Mouse (Mus musculus) monocyte, adult 5-6 weeks (primary cell): ENCODE data around the gene Caskin1. TPM values are rescaled to one million over a fixed set of nuclear protein-coding genes. Genes with fewer than 3 reads are reported as not detected.

Source experiments
- ATAC-seq: fragments of 153-309, 156-312 bp; replicated peaks from 2 replicates; pipeline ENCODE4 v1.8.0; 2017; ENCODE audit warnings: mild to moderate bottlenecking; ENCODE audit not compliant: low TSS enrichment, insufficient number of reproducible peaks, severe bottlenecking, poor library complexity, low FRiP score
- total RNA-seq: library from RNA; stranded (forward); fragments of 200-1000, 200-491, 200-594 nt; gene quantifications from 3 replicates; pipeline ENCODE4 v1.2.3, GENCODE M21; 2017

Gene Caskin1
- total RNA-seq, 1 experiment from 2014 or later: not detected

DNA sequence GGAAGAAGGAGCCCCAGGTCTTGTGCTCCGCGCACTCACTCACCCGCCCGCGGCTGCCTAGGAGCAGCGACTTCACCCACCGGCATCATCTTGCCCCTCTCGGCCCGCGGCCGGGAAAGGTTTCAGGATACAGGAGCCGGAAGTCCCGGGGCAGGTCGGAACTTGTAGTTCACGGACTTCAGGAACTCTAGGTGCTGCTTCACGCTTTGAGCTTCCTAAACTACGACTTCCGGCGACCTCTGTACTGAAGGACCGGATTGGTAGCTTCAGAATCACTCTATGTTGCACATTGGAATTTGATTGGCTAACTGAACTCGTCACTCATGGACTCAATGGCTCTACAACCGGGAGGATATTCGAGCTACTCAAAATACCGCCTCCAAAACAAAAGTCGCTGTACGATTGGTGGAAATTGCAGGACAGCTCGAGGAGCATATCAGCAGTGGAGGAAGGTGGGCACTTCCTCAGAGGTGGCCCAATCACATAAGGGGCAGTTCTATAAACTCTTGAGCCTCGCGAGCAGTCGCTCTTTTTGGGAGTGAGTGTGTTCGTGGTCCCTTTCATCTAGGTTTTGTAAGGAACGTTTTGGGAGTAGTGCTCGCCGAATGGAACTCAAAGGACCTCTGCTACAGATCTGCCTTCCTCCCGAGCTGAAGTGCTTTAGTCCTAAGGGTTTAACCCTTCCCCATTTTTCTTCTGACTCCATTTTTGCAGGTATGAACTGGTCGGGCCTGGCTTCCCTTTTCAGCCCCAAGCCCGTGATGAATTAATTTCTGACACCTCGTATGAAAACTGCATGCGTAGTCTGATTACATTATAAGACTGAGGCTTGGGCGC, 39.5 kb downstream of the Caskin1 start, which contains the start of gene Traf7:
Gene Traf7 (minus strand): TSS at position 216 of the 837 bp plus-strand sequence.
- peak; percentile 95 for ATAC-seq

DNA sequence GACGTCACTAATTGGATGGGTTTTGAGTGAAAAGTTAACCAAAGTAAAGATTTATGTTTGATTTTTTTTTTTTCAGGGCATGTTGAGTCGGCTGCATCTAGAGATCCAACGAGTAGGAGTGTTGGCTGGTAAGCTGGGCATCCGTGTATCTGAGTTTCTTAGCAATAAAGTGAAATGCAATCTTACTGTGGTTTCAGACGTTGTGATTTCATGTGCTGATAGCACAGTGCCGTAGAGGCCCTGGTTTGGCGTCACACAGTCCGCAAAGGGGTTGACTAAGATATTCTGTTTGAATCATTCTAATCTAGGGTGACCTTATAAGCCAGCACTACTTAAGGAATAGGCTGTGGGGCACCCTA, 40.1 kb downstream of the Caskin1 start:
- ATAC-seq: no peak

DNA sequence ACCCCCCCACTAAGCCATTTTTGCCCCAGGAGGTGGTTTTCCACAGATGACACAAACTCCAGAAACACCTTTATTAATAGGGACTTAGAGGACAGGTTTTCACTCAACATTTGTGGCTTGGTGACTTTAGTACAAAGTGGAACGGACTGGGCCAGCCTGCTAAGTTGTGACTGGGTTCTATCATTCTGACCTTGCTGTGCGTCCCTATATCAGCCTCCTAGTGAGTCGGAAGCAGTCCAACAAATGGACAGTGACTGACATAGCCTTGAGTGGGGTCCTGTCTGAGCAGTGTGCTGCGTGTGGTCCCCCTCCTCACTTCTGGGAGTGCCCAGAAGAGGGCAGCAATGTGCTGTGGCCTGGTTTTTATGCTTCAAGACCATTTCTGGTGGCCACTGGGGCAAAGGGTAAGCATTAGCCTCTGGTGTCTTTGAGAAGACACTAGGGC, 40.6 kb downstream of the Caskin1 start:
- no peak; the same call in 1 of the 2 replicates for ATAC-seq

DNA sequence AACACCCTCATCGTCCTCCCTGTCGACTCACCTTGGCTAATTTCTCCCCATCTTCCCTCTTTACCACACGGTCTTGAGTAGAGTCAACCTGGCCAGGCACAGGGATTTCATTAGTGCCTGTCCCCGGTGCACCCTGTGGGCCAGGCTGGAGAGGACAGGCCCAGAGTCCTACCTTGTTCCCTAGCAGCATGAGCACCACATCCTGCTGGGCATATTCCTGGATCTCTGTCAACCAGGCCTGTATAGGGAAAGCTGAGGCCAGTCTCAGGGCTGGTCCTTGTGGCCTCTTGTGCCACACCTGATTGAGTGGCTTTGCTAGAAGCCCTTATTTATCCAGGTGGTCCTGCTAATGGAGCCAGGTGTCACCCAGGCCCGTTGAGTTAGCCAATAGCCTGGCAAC, 41.5 kb downstream of the Caskin1 start:
- no peak for ATAC-seq

DNA sequence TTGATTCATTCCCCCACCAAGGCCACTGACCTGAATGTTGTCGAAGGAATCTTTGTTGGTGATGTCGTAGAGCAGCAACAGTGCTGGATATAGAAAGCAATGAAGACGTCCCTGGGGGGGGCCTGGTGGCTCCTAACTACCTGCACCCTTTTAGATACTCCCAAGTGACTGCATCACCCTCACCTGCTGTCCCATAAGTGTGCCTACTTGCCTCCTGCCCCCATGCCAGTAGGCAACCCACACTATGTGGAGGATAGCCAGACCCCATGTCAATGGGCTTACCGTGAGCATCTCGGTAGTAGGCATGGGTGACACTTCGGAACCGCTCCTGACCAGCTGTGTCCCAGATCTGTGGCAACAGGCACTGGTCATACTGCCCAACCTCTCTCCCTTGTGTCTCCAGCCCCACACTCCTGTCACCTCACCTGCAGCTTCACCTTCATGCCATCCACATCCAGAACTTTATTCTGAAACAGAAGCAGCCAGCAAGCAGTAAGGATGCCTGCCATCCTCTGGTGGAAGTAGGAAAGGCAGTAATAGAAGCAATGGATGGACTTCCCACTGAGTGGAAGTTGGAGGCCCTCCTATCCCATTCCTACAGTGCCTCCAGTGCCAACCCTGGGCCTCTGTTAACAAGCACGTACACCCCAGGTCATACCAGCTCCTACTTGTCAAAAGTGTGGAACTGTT, 42.1 kb downstream of the Caskin1 start:
- ATAC-seq: no peak

DNA sequence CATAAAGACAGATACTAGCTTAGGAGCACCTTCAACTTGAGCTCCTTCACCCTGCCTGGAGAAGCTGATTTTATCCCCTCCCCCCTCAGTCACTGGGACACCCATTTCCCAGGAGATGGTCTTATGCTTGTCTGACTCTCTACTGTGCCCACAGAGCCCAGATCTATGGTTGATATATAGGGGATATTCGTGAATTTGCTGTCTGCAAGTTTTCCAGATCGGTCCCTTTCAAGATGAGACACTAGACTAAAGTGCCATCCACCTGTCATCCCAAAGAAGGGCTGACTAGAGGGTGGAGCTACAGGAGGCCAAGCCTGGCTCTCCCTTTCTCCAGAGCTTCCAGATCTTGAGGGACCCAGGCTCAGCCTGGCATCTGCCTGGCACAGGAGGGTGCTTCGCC, 42.7 kb downstream of the Caskin1 start:
- no peak for ATAC-seq

DNA sequence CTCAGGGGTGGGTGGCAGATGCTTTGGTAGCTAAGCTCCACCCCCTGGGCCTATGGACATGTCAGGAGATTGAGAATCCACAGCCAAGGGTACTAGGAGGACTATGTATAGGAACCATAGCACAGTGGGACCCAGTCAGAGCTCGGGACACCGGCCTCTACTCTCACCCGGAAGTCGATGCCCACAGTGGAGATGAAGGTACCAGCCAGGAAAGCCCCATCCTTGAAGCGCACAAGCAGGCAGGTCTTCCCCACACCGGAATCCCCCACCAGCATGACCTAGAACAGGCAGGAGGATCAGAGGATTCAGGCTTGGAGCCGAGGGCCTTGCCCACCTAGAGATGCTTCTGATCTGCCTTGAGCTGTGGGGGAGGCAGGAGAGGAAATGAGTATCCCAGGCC, 43.6 kb downstream of the Caskin1 start:
- no peak for ATAC-seq

DNA sequence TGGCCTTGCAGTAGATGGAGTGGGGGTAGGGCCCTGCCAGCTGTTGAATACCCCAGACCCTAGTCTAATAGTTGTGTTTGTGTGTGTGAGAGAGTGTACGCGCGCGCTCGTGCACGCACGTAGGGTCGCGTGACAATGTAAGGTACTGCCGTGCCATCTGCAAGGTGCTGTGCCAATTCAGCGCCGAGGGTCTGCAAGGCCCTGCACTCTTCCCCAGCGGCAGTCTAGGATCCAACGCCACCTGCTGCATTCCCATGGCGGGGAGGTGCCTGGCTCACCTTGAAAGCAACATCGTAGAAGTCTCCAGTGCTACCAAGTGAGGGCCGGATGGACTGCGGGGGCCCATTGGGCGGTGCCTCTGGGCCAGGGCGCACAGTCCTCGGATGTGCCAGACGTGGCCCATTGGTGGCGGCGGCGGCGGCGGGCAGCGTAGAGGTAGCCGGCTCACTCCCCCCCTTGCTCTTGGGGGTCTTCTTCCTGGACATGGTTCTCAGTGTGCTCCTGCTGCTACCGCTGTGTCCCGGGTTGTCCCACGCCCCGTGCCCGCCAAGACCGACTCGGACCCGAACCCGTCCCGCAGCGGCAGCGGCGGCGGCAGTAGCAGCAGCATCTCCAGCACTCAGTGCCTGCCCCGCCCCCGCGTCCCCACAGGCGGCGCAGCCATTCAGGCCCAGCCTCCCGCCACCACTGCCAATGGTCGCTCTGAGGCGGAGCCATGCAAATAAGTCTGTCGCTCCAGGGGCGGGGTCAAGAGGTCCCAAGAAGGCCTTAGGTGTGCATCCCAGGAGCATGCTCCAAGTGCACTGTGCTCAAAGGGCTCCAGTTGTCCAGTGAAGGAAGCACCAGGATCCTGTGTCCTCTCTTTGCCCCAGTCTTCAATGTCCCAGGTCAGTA, 44.9 kb downstream of the Caskin1 start:
- peak; percentile 74 for ATAC-seq

DNA sequence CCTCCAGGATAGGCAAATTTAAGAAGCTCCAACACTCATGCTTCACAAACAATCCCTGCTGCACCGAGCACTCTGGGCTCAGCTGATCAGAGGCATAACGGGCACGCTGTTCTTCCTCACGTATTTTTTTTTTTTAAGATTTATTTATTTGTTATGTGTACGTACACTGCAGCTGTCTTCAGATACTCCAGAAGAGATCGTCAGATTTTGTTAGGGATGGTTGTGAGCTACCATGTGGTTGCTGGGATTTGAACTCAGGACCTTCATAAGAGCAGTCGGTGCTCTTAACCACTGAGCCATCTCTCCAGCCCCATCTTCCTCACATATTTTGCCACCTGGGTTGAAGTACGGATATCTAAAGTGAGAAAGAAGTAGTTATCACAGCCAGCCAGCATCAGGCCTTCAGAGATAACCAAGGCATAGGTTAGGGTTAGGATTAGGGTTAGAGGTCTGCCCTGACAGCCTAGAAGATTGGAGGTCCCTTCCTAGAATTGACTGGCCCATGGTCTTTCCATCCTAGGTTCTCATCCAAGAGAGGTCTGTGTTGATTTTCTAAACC, 45.8 kb downstream of the Caskin1 start, which contains the start of gene Rab26:
Gene Rab26 (minus strand): TSS at position 51 of the 559 bp plus-strand sequence.
- no peak for ATAC-seq

DNA sequence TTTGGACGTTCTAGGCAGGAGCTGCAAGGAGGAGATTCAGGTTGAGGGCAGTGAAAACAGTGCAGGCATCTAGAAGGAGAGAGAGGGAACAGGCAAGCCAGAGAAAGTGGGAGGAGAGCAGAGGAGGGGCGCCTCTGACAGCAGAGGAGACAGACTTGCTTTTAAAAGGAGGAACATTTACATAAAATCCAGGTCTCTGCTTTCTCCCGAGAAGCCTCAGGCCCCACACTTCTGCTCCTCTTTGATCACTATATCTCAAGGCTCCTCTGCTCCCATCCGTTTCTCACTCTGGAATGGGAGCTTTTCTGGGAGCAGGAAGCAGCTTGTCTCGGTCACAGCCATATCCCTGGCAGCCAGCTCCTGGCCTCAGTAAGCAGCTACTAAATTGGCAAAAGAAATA, 46.9 kb downstream of the Caskin1 start:
- ATAC-seq: no peak

DNA sequence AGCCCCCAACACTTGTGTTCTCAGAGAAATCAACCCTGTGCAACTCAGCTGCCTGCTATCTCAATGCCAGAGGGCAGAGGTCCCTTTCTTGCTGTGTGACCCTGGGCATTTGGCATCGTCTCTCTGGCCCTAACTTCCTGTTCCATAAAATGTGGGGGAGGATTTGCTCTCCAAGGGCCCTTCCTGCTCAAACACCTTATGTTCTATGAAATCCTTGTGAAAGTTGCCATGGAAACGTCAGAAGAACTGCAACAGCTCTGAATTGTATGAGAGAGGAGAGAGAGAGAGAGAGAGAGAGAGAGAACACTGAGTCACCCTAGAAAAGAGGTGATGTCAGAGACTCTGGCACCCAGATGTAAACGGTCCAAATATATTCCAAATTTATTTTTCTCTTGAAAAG, 49.1 kb downstream of the Caskin1 start:
- no peak for ATAC-seq

DNA sequence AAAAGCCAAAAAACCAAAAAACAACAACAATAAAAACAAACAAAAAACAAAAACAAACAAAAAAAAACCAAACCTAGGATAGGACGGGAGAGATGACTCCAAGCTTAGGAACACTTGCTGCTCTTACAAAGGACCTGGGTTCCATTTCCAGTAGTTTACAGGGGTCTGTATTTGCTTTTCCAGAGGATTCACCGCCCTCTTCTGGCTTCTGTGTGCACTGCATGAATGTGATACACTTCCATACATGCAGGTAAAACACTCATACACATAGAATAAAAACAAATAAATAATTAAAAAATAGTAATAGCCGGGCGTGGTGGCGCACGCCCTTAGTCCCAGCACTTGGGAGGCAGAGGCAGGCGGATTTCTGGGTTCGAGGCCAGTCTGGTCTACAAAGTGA, 50.5 kb downstream of the Caskin1 start:
- no peak for ATAC-seq

DNA sequence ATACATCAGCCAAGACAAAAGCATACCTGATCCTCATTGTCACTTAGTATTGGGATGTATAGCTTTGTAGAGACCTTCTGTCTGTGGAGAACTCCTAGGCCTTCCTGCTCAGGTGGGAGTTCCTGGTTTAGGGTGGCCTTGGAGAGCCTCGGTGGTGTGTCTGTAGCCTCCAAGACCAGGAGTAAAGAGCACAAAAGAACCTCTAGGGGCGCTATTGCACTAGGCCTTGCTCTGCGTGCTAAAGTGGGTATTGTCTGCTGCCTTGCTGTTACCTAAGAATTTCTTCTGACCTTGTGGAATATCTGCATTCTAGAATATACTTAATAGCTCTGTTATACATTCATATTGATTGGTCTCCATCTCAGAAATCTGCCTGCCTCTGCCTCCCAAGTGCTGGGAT, 52.0 kb downstream of the Caskin1 start:
- peak; percentile 92 for ATAC-seq

DNA sequence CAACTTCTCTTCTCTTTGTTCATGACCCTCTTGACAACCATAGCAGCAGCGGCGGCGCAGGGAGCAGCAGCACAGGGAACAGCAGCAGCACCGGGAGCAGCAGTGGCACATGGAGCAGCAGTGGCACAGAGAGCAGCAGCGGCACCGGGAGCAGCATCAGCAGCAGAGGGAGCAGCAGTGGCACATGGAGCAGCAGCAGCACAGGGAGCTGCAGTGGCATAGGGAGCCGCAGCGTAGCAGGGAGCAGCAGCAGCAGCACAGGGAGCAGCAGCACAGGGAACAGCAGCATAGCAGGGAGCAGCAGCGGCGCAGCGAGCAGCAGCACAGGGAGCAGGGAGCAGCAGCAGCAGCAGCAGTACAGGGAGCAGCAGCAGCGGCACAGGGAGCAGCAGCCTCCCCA, 56.2 kb downstream of the Caskin1 start:
- no peak for ATAC-seq

DNA sequence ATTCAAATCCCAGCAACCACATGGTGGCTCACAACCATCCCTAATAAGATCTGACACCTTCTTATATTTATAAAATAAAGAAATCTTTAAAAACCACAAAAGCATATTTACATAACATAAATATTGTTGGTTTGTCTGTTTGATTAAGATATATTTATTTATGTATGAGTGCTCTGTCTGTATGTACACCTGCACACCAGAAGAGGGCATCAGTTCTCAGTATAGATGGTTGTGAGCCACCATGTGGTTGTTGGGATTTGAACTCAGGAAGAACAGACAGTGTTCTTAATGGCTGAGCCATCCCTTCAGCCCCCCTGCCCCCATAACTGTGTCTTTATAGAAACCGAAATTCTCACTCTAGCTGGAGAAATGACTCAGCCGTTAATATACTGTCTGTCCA, 56.8 kb downstream of the Caskin1 start:
- no peak for ATAC-seq

DNA sequence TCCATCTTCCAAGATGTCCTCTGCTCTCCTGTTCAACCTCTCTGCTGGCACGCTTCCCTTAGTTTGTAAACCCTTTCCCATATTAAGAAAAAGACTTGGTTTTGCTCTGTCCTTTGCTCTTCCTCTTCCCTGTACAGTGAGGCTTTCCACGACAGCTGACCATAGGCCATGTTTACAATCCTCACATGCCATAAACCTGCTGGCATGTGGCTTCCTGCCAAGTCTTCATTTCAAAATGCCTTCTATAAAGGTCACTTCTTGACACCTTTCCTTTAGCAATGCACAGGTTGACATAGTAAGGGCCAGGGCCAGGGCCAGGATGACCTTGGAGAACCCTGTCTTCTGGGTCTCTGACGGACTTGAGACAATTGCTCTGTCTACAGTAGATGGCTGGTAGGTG, 57.8 kb downstream of the Caskin1 start:
- no peak for ATAC-seq

DNA sequence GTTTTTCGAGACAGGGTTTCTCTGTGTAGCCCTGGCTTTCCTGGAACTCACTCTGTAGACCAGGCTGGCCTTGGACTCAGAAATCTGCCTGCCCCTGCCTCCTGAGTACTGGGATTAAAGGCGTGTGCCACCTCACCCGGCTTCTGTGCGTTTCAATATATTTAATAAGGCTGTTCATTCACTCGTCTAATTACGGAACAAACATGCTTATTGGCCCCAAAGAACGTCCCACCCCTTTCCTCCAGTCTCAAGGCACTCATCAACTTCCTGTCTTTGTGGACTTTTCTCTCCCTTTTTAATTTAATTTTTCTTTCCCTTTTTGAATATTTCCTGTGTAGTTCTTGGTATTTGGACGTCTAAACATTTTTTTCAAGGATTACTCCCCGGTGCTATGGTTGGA, 60.0 kb downstream of the Caskin1 start:
- ATAC-seq: no peak

DNA sequence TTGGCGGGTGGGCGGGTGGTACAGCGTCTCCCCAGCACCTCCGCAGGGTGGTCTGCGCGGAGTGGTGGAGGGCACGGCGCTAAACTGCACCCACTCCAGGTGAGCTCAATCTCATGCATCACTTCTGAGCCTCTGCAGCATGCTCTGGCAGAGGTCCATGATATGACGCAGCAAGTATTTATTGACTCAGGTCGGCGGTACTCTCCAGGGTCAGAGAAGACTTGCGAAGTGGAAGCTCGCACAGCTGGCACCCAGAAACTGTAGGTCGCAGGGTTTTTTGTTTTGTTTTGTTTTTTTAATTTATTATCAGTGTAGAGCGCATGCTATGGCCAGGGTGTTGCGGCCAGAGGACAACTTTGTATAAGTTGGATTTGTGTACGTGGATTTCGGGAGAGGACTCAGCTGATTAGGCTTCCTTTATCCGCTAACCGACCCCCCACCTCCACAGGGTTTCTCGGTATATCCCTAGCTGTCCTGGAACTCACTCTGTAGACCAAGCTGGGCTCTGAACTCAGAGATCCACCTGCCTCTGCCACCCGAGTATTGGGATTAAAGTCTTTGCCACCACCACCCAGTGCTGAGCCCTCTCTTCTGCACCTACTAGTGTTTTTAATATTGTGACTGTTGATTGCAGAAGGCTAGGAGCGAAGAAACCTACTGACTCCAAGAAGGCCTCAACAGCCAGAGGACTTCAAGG, 60.7 kb downstream of the Caskin1 start:
- ATAC-seq: no peak
